Mouse (Mus musculus) neural tube, embryonic 11.5 days (tissue): Measurements from ENCODE around the gene Ccng1. TPM values are rescaled to one million over a fixed set of nuclear protein-coding genes. Genes with fewer than 3 reads are reported as not detected.

Experiments
- ATAC-seq: fragments of 200-750 bp; cut with Nextera tagmentation; 2 replicates; pipeline ENCODE4 v1.8.0; 2017; ENCODE audit warnings: moderate number of reproducible peaks, mild to moderate bottlenecking, moderate TSS enrichment, moderate library complexity; ENCODE audit not compliant: insufficient read depth, low FRiP score, low TSS enrichment
- DNase-seq: peaks from one replicate; pipeline ENCODE4 v3.0.0-alpha.2; 2015; ENCODE audit warnings: low spot score
- H3K27ac ChIP-seq: fragments of 300-500 bp; sonication (generic); 2 replicates; pipeline ENCODE4 v1.5.1; 2014; ENCODE audit warnings: low read depth, mild to moderate bottlenecking, low read length
- H3K27me3 ChIP-seq: fragments of 300-500 bp; sonication (generic); 2 replicates; pipeline ENCODE4 v1.6.1; 2014; ENCODE audit warnings: mild to moderate bottlenecking, low read length, mixed read lengths; ENCODE audit not compliant: control insufficient read depth, insufficient read depth
- H3K36me3 ChIP-seq: fragments of 300-500 bp; sonication (generic); 2 replicates; pipeline ENCODE4 v1.6.1; 2014; ENCODE audit warnings: mild to moderate bottlenecking, low read length, moderate library complexity, mixed read lengths; ENCODE audit not compliant: control insufficient read depth, insufficient read depth
- H3K4me1 ChIP-seq: fragments of 300-500 bp; sonication (generic); 2 replicates; pipeline ENCODE4 v1.6.1; 2014; ENCODE audit warnings: low read length, mixed read lengths; ENCODE audit not compliant: control insufficient read depth, insufficient read depth
- H3K4me2 ChIP-seq: fragments of 300-500 bp; sonication (generic); 2 replicates; pipeline ENCODE4 v1.6.1; 2014; ENCODE audit warnings: low read depth, mild to moderate bottlenecking, moderate library complexity
- H3K4me3 ChIP-seq: fragments of 300-500 bp; sonication (generic); 2 replicates; pipeline ENCODE4 v1.5.1; 2014; ENCODE audit warnings: low read depth, low read length
- H3K9ac ChIP-seq: fragments of 300-500 bp; sonication (generic); 2 replicates; pipeline ENCODE4 v1.6.1; 2014; ENCODE audit warnings: mild to moderate bottlenecking, low read length
- H3K9me3 ChIP-seq: fragments of 300-500 bp; sonication (generic); 2 replicates; pipeline ENCODE4 v1.6.1; 2016; ENCODE audit warnings: low read length; ENCODE audit not compliant: control insufficient read depth
- WGBS: fragments of 180-500 bp; shearing (Covaris S2); extraction: QIAGEN DNeasy Blood & Tissue Kit; methylation state at CpG from one replicate; pipeline ENCODE4 v1.1.7; 2014; 5-methylcytosine and 5-hydroxymethylcytosine counted together
- polyA plus RNA-seq: library from polyadenylated mRNA; unstranded; fragments of >200 nt; fragmentation: Nextera tagmentation; extraction: Ambion mirVana; gene quantifications from 2 replicates; pipeline ENCODE4 v1.2.1, GENCODE M21; 2014

Ccng1 gene
- polyA plus RNA-seq, 1 experiment from 2014 or later = 45.1 TPM

DNA sequence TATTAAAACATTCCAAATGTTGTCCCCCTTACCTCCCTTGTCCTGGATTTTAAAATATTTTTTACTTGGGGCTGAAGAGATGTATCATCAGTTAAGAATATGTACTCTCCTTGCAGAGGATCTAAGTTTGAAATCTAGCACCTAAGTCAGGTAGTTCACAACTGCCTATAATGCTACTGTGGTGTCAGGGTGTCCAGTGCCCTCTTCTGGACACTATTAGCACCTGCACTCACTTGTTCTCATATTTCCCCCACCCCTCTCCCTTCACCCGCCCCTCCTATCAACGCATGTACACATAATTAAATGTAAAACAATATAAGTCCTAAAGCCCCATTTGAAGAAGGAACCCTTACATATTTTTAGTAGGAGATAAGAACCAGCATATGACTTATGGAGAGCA, 8.3 kb upstream of the Ccng1 start:
- Histone ChIP-seq H3K27ac (no peak overlapping the region), H3K4me1 (no peaks in the 10 kb centered on the region), H3K36me3 (no peaks in the 10 kb centered on the region), H3K9me3 (no peaks in the 10 kb centered on the region), H3K27me3 (no peaks in the 10 kb centered on the region), H3K4me3 (no peak overlapping the region), H3K4me2 (no peak overlapping the region), H3K9ac (no peak overlapping the region)
- ATAC-seq (no peak; the same call in 1 of the 2 replicates), DNase-seq (no peak)
- WGBS = 39% methylated on average over 2 of the region's 2 CpGs

DNA sequence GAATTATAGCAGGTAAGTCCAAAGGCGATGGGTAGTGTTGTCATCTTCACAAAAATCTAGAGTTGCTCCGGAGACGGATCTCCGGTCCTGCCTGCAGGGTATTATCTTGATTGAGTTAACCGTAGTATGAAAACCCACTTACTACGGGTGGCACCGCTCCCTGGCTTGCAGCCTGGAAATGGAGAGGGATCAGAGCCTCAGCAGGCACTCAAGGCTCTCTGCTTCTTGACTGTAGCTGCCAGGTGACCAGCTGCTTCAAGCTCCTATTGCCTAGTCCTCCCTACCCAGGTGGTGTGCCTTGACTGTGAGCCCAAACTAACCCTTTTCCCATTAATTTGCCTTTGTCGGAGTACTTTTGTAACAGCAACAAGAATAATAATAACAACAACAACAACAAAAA, 4.8 kb upstream of the Ccng1 start:
- no peaks in the 10 kb centered on the region for H3K36me3 ChIP-seq
- no peak for ATAC-seq

GRCm38 (mm10) chr11:40755968-40756367, 857 bp upstream of the Ccng1 start:
- no peak overlapping the region for H3K4me2 ChIP-seq
- WGBS = 92% methylated on average over 8 of the region's 8 CpGs
- no peak overlapping the region for H3K4me3 ChIP-seq

More for the DNA sequence above, 4.8 kb upstream of the Ccng1 start:
- 90% methylated on average over 8 of the region's 8 CpGs for WGBS
- no peak for DNase-seq
- no peak overlapping the region for H3K4me3 ChIP-seq
- no peak overlapping the region for H3K9ac ChIP-seq
- no peaks in the 10 kb centered on the region for H3K4me1 ChIP-seq
- H3K27me3 ChIP-seq = no peaks in the 10 kb centered on the region
- H3K9me3 ChIP-seq = no peaks in the 10 kb centered on the region
- no peak overlapping the region for H3K4me2 ChIP-seq
- no peak overlapping the region for H3K27ac ChIP-seq

DNA sequence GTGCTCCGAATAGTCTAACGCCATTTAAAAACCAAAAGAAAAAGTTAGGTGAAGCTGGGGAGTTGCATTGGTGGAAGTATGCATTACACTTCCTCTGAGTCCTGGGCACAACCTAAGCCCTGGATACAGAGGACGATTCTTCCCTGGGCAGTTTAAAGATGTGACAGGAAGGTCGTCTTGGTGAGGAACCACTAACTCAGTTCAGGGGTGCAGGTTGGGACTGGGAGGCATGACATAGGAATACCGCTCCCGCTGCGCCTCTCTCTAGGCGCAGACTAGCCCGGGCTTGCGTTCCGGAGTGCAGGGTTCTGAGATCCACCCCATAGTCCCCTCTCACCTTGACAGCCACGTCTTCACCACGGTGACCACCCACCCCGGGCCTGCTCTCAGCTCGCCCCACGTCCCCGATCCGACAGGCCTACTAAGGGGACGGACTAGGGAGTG, 425 bp downstream of the Ccng1 start:
- Histone ChIP-seq H3K27me3 (no peaks in the 10 kb centered on the region), H3K9me3 (no peaks in the 10 kb centered on the region), H3K9ac (peak overlapping the region; percentile 71), H3K4me2 (peak overlapping the region; percentile 83), H3K36me3 (no peaks in the 10 kb centered on the region), H3K4me1 (no peaks in the 10 kb centered on the region), H3K27ac (peak overlapping the region; percentile 21; the same call in 1 of the 2 replicates), H3K4me3 (peak overlapping the region; percentile 72)
- 4% methylated on average over 19 of the region's 19 CpGs for WGBS
- DNase-seq = no peak
- ATAC-seq = no peak; the same call in 1 of the 2 replicates

More at GRCm38 (mm10) chr11:40755968-40756367, 857 bp upstream of the Ccng1 start:
- ATAC-seq = no peak
- DNase-seq = no peak
- Histone ChIP-seq H3K9ac (no peak overlapping the region), H3K27ac (no peak overlapping the region), H3K36me3 (no peaks in the 10 kb centered on the region), H3K4me1 (no peaks in the 10 kb centered on the region), H3K9me3 (no peaks in the 10 kb centered on the region), H3K27me3 (no peaks in the 10 kb centered on the region)

DNA sequence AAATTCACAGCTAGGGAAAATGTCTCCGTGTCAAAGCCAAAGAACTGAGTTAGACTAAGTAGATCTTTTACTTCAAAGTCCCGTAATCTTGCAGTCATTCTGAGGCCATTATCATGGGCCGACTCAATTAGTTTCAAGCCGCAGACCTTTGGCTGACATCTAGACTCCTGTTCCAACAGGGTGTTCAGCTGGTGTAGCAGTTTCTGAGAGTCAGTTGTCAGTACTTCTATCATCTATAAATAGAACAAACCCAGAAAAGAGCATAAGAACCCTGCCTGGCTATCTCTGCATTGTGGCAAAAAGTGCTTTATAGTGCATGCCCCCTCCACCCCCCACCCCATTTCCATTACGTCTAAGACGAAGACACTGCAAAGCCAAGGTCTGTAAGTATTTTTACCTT, 1.3 kb downstream of the Ccng1 start:
- ATAC-seq (no peak), DNase-seq (no peak)
- Histone ChIP-seq H3K27me3 (no peaks in the 10 kb centered on the region), H3K4me2 (no peak overlapping the region), H3K27ac (no peak overlapping the region), H3K9ac (no peak overlapping the region), H3K4me3 (no peak overlapping the region; the same call in 1 of the 2 replicates), H3K9me3 (no peaks in the 10 kb centered on the region), H3K36me3 (no peaks in the 10 kb centered on the region), H3K4me1 (no peaks in the 10 kb centered on the region)
- 83% methylated on average over 6 of the region's 6 CpGs for WGBS

- Histone ChIP-seq H3K36me3 (no peaks in the 10 kb centered on the region), H3K27me3 (no peaks in the 10 kb centered on the region), H3K4me3 (no peak overlapping the region), H3K9me3 (no peaks in the 10 kb centered on the region), H3K4me2 (no peak overlapping the region), H3K4me1 (no peaks in the 10 kb centered on the region), H3K9ac (no peak overlapping the region), H3K27ac (no peak overlapping the region)
- WGBS = 63% methylated on average over 2 of the region's 2 CpGs
- DNase-seq (no peak), ATAC-seq (no peak)
Measured at GRCm38 (mm10) chr11:40747716-40748115, 7.4 kb downstream of the Ccng1 start.

GRCm38 (mm10) chr11:40746361-40746760, 8.8 kb downstream of the Ccng1 start:
- H3K27ac ChIP-seq = no peak overlapping the region
- H3K4me2 ChIP-seq = no peak overlapping the region
- WGBS = 89% methylated on average over 12 of the region's 12 CpGs
- no peaks in the 10 kb centered on the region for H3K4me1 ChIP-seq
- no peak overlapping the region for H3K9ac ChIP-seq
- no peaks in the 10 kb centered on the region for H3K36me3 ChIP-seq
- ATAC-seq (no peak), DNase-seq (no peak)
- no peaks in the 10 kb centered on the region for H3K9me3 ChIP-seq
- H3K27me3 ChIP-seq = no peaks in the 10 kb centered on the region
- H3K4me3 ChIP-seq = no peak overlapping the region

- H3K36me3 ChIP-seq = no peaks in the 10 kb centered on the region; the same call in 1 of the 2 replicates
- no peaks in the 10 kb centered on the region for H3K4me1 ChIP-seq
- no peak overlapping the region for H3K27ac ChIP-seq
- ATAC-seq (no peak), DNase-seq (no peak)
- WGBS = 85% methylated on average over 3 of the region's 3 CpGs
- no peak overlapping the region for H3K9ac ChIP-seq
- H3K9me3 ChIP-seq = no peaks in the 10 kb centered on the region
- H3K4me3 ChIP-seq = no peak overlapping the region
- H3K4me2 ChIP-seq = no peak overlapping the region
- H3K27me3 ChIP-seq = no peaks in the 10 kb centered on the region
Measured at GRCm38 (mm10) chr11:40744348-40744747, 10.8 kb downstream of the Ccng1 start.

- WGBS = 95% methylated on average over 12 of the region's 12 CpGs
- Histone ChIP-seq H3K27me3 (no peaks in the 10 kb centered on the region), H3K9ac (no peak overlapping the region), H3K36me3 (peaks cover 6% of the 10 kb centered on the region; the same call in 1 of the 2 replicates), H3K4me2 (no peak overlapping the region), H3K4me1 (no peaks in the 10 kb centered on the region), H3K27ac (no peak overlapping the region), H3K4me3 (no peak overlapping the region), H3K9me3 (no peaks in the 10 kb centered on the region)
- no peak for DNase-seq
- no peak for ATAC-seq
Measured at GRCm38 (mm10) chr11:40741605-40742262, 13.4 kb downstream of the Ccng1 start.
